Mouse (Mus musculus): ENCODE results near the gene Wfdc18. TPM values are rescaled to one million over a fixed set of nuclear protein-coding genes. Genes with fewer than 3 reads are reported as not detected.

The Wfdc18 gene
- total RNA-seq, 2 experiments from 2014 or later, result not detected

GRCm38 (mm10) chr11:83742731-83743355, 34.0 kb downstream of the Wfdc18 start:
- no peak for DNase-seq (ENCODE audit: low spot score in 2 of 2)

GRCm38 (mm10) chr11:83743525-83743924, 34.7 kb downstream of the Wfdc18 start:
- DNase-seq (ENCODE audit: low spot score in 2 of 2), result no peak

GRCm38 (mm10) chr11:83746152-83746551, 37.3 kb downstream of the Wfdc18 start:
- no peak for DNase-seq (ENCODE audit: low spot score in 2 of 2)

GRCm38 (mm10) chr11:83746681-83747080, 37.9 kb downstream of the Wfdc18 start, which contains the start of gene Wfdc21:
Wfdc21 (plus strand) TSS chr11:83746940.
- DNase-seq (ENCODE audit: low spot score in 2 of 2), result no peak

- no peak for DNase-seq (ENCODE audit: low spot score in 2 of 2)
These were observed 38.8 kb downstream of the Wfdc18 start for GRCm38 (mm10) chr11:83747376-83748265.

- peak; percentile 86 to 87 for DNase-seq (ENCODE audit: low spot score in 2 of 2)
These were observed 44.9 kb downstream of the Wfdc18 start, which contains the start of gene Heatr6 for GRCm38 (mm10) chr11:83753581-83754181. Heatr6 (plus strand) TSS chr11:83753696.

- DNase-seq (ENCODE audit: low spot score in 2 of 2), result no peak
These were observed 45.4 kb downstream of the Wfdc18 start for GRCm38 (mm10) chr11:83754227-83754626.

Other genes with a start within 250 kb of the Wfdc18 start
- 10 to 100 TPM; 10.7 to 11.5 TPM for gene Mmp28, start 245.9 kb upstream of the Wfdc18 start, total RNA-seq (2021)
- gene Taf15, start 235.9 kb upstream of the Wfdc18 start, total RNA-seq (2021), result 10 to 100 TPM; 58.8 to 72.0 TPM
- under 1 TPM in 1 of 2 experiments, not detected in 1; 0.16 TPM for gene Heatr9, start 186.8 kb upstream of the Wfdc18 start, total RNA-seq (2021)
- 10 to 100 TPM in 1 of 2 experiments, 1 to 10 TPM in 1; 2.4 to 11.5 TPM for gene Ccl5, start 178.5 kb upstream of the Wfdc18 start, total RNA-seq (2021)
- 10 to 100 TPM in 1 of 2 experiments, 1 to 10 TPM in 1; 7.9 to 17.1 TPM for gene Ccl9, start 130.4 kb upstream of the Wfdc18 start, total RNA-seq (2021)
- gene Ccl6, start 115.9 kb upstream of the Wfdc18 start, total RNA-seq (2021), result 10 to 100 TPM; 16.6 to 36.3 TPM
- not detected for gene Rpl9-ps1, start 63.4 kb upstream of the Wfdc18 start, total RNA-seq (2021)
- under 1 TPM in 1 of 2 experiments, not detected in 1; 0.56 TPM for gene Ccl3, start 59.7 kb upstream of the Wfdc18 start, total RNA-seq (2021)
- not detected for gene Ccl4, start 46.4 kb upstream of the Wfdc18 start, total RNA-seq (2021)
- gene Wfdc17, start 5.0 kb upstream of the Wfdc18 start, total RNA-seq (2021), result 10 to 100 TPM in 1 of 2 experiments, 1 to 10 TPM in 1; 2.8 to 10.1 TPM
- gene Wfdc21, start 37.9 kb downstream of the Wfdc18 start, total RNA-seq (2021), result under 1 TPM in 1 of 2 experiments, not detected in 1; 0.83 TPM
- 10 to 100 TPM; 12.3 to 14.0 TPM for gene Heatr6, start 44.7 kb downstream of the Wfdc18 start, total RNA-seq (2021)
- gene Hnf1b, start 141.0 kb downstream of the Wfdc18 start, total RNA-seq (2021), result under 1 TPM in 1 of 2 experiments, not detected in 1; 0.17 TPM
- gene Ddx52, start 233.0 kb downstream of the Wfdc18 start, total RNA-seq (2021), result 10 to 100 TPM; 19.8 TPM

Data from adrenal gland, adult 18-20 months (tissue).